Mouse (Mus musculus) liver, embryonic 13.5 days (tissue): ENCODE measurements at regions not wholly inside any gene's neighbourhood (a gene's known extent, or its start where the extent isn't known, plus 50 kb on each side); places are given as distances from the start of the nearest gene placed in this dataset.

ENCODE experiments used
- ATAC-seq: fragments of 200-750 bp; cut with Nextera tagmentation; 2 replicates; pipeline ENCODE4 v1.8.0; 2017; ENCODE audit warnings: low read depth, mild to moderate bottlenecking, moderate number of reproducible peaks, moderate library complexity
- DNase-seq: peaks from one replicate; pipeline ENCODE4 v3.0.0; 2022
- H3K27ac ChIP-seq: fragments of 300-500 bp; sonication (generic); 2 replicates; pipeline ENCODE4 v1.5.1; 2015; ENCODE audit warnings: moderate library complexity, mild to moderate bottlenecking, inconsistent platforms
- H3K27me3 ChIP-seq: fragments of 300-500 bp; sonication (generic); 2 replicates; pipeline ENCODE4 v1.6.1; 2015; ENCODE audit warnings: mild to moderate bottlenecking, inconsistent platforms
- H3K36me3 ChIP-seq: fragments of 300-500 bp; sonication (generic); 2 replicates; pipeline ENCODE4 v1.6.1; 2015; ENCODE audit warnings: mild to moderate bottlenecking, inconsistent platforms
- H3K4me1 ChIP-seq: fragments of 300-500 bp; sonication (generic); replicated peaks from 2 replicates; pipeline ENCODE4 v1.6.1; 2015; ENCODE audit warnings: inconsistent platforms
- H3K4me2 ChIP-seq: fragments of 300-500 bp; sonication (generic); 2 replicates; pipeline ENCODE4 v1.6.1; 2015; ENCODE audit warnings: inconsistent platforms, mild to moderate bottlenecking, moderate library complexity
- H3K4me3 ChIP-seq: fragments of 300-500 bp; sonication (generic); replicated peaks from 2 replicates; pipeline ENCODE4 v1.5.1; 2015; ENCODE audit warnings: mild to moderate bottlenecking, inconsistent platforms
- H3K9ac ChIP-seq: fragments of 300-500 bp; sonication (generic); 2 replicates; pipeline ENCODE4 v1.6.1; 2015; ENCODE audit warnings: mild to moderate bottlenecking, inconsistent platforms
- H3K9me3 ChIP-seq: fragments of 300-500 bp; sonication (generic); replicated peaks from 2 replicates; pipeline ENCODE4 v1.6.1; 2016; ENCODE audit warnings: inconsistent platforms
- WGBS: fragments of 180-500 bp; shearing (Covaris S2); methylation state at CpG from one replicate; pipeline ENCODE4 v1.1.7; 2015; ENCODE audit not compliant: insufficient replicate concordance; 5-methylcytosine and 5-hydroxymethylcytosine counted together

- ATAC-seq (no peak), DNase-seq (no peak)
- no peaks in the 10 kb centered on the region for H3K4me1 ChIP-seq
- no peak overlapping the region for H3K4me2 ChIP-seq
- no peaks in the 10 kb centered on the region for H3K36me3 ChIP-seq
- H3K9me3 ChIP-seq: no peaks in the 10 kb centered on the region
- 69% methylated on average over 9 of the region's 9 CpGs for WGBS
- no peak overlapping the region for H3K27ac ChIP-seq
- H3K9ac ChIP-seq: no peak overlapping the region
- H3K4me3 ChIP-seq: no peak overlapping the region
- H3K27me3 ChIP-seq: no peaks in the 10 kb centered on the region
Observed at GRCm38 (mm10) chr2:159401421-159402100, 607.0 kb downstream of the Dhx35 start.

GRCm38 (mm10) chr2:159404940-159405339, 610.3 kb downstream of the Dhx35 start:
- 36% methylated on average over 1 of the region's 1 CpGs for WGBS

GRCm38 (mm10) chr2:159414599-159414998, 620.0 kb downstream of the Dhx35 start:
- Histone ChIP-seq H3K27me3 (no peaks in the 10 kb centered on the region), H3K4me3 (no peak overlapping the region), H3K36me3 (no peaks in the 10 kb centered on the region), H3K9me3 (no peaks in the 10 kb centered on the region), H3K27ac (no peak overlapping the region), H3K9ac (no peak overlapping the region), H3K4me1 (no peaks in the 10 kb centered on the region), H3K4me2 (no peak overlapping the region)
- no peak for ATAC-seq
- no peak for DNase-seq
- WGBS: 40% methylated on average over 1 of the region's 1 CpGs

More at GRCm38 (mm10) chr2:159404940-159405339, 610.3 kb downstream of the Dhx35 start:
- DNase-seq (no peak), ATAC-seq (no peak)
- H3K4me1 ChIP-seq: no peaks in the 10 kb centered on the region
- H3K27me3 ChIP-seq: no peaks in the 10 kb centered on the region
- no peak overlapping the region for H3K9ac ChIP-seq
- H3K36me3 ChIP-seq: no peaks in the 10 kb centered on the region
- no peaks in the 10 kb centered on the region for H3K9me3 ChIP-seq
- no peak overlapping the region for H3K4me3 ChIP-seq
- no peak overlapping the region for H3K27ac ChIP-seq
- no peak overlapping the region for H3K4me2 ChIP-seq

GRCm38 (mm10) chr2:159418371-159418940, 623.8 kb downstream of the Dhx35 start:
- Histone ChIP-seq H3K27me3 (no peaks in the 10 kb centered on the region), H3K4me1 (no peaks in the 10 kb centered on the region), H3K9ac (no peak overlapping the region), H3K4me2 (no peak overlapping the region), H3K27ac (no peak overlapping the region), H3K4me3 (no peak overlapping the region), H3K36me3 (no peaks in the 10 kb centered on the region), H3K9me3 (no peaks in the 10 kb centered on the region)
- no peak for ATAC-seq
- 53% methylated on average over 7 of the region's 7 CpGs for WGBS
- DNase-seq: no peak

GRCm38 (mm10) chr2:159422281-159422937, 627.8 kb downstream of the Dhx35 start:
- ATAC-seq (no peak), DNase-seq (no peak)
- Histone ChIP-seq H3K36me3 (no peaks in the 10 kb centered on the region), H3K4me3 (no peak overlapping the region), H3K4me2 (no peak overlapping the region), H3K4me1 (no peaks in the 10 kb centered on the region), H3K27me3 (no peaks in the 10 kb centered on the region), H3K9ac (no peak overlapping the region), H3K27ac (no peak overlapping the region), H3K9me3 (no peaks in the 10 kb centered on the region)
- 25% methylated on average over 7 of the region's 7 CpGs for WGBS

GRCm38 (mm10) chr2:159428201-159428600, 633.6 kb downstream of the Dhx35 start:
- no peak overlapping the region for H3K4me2 ChIP-seq
- H3K4me1 ChIP-seq: no peaks in the 10 kb centered on the region
- DNase-seq (no peak), ATAC-seq (no peak)
- no peaks in the 10 kb centered on the region for H3K27me3 ChIP-seq
- H3K27ac ChIP-seq: no peak overlapping the region
- 28% methylated on average over 1 of the region's 1 CpGs for WGBS
- H3K9ac ChIP-seq: no peak overlapping the region
- H3K36me3 ChIP-seq: no peaks in the 10 kb centered on the region
- H3K9me3 ChIP-seq: no peaks in the 10 kb centered on the region
- no peak overlapping the region for H3K4me3 ChIP-seq

- peaks cover 7% of the 10 kb centered on the region; the same call in 1 of the 2 replicates for H3K9me3 ChIP-seq
- no peak for ATAC-seq
- H3K4me1 ChIP-seq: no peaks in the 10 kb centered on the region
- DNase-seq: no peak
- no peak overlapping the region for H3K4me2 ChIP-seq
- no peak overlapping the region for H3K4me3 ChIP-seq
- WGBS: 62% methylated on average over 5 of the region's 5 CpGs
- H3K9ac ChIP-seq: no peak overlapping the region
- no peaks in the 10 kb centered on the region for H3K36me3 ChIP-seq
- H3K27me3 ChIP-seq: no peaks in the 10 kb centered on the region
- H3K27ac ChIP-seq: no peak overlapping the region
Observed at GRCm38 (mm10) chr2:159430577-159431329, 636.1 kb downstream of the Dhx35 start.

GRCm38 (mm10) chr2:159438961-159439360, 644.4 kb downstream of the Dhx35 start:
- no peak overlapping the region for H3K4me3 ChIP-seq
- H3K4me2 ChIP-seq: no peak overlapping the region
- ATAC-seq: no peak
- H3K27me3 ChIP-seq: no peaks in the 10 kb centered on the region
- H3K36me3 ChIP-seq: no peaks in the 10 kb centered on the region
- H3K9ac ChIP-seq: no peak overlapping the region
- H3K4me1 ChIP-seq: no peaks in the 10 kb centered on the region
- WGBS: 66% methylated on average over 6 of the region's 6 CpGs
- peaks cover 2% of the 10 kb centered on the region; the same call in 1 of the 2 replicates for H3K9me3 ChIP-seq
- no peak overlapping the region for H3K27ac ChIP-seq
- DNase-seq: no peak

- DNase-seq (no peak), ATAC-seq (no peak)
- WGBS: 40% methylated on average over 8 of the region's 8 CpGs
- Histone ChIP-seq H3K9me3 (no peaks in the 10 kb centered on the region), H3K36me3 (no peaks in the 10 kb centered on the region), H3K27ac (no peak overlapping the region), H3K4me2 (no peak overlapping the region), H3K4me1 (no peaks in the 10 kb centered on the region), H3K9ac (no peak overlapping the region), H3K27me3 (no peaks in the 10 kb centered on the region), H3K4me3 (no peak overlapping the region)
Observed at GRCm38 (mm10) chr2:159443581-159443980, 649.0 kb downstream of the Dhx35 start.

GRCm38 (mm10) chr2:159446434-159446833, 651.8 kb downstream of the Dhx35 start:
- Histone ChIP-seq H3K9me3 (no peaks in the 10 kb centered on the region), H3K4me2 (no peak overlapping the region), H3K9ac (no peak overlapping the region), H3K4me1 (no peaks in the 10 kb centered on the region), H3K36me3 (no peaks in the 10 kb centered on the region), H3K4me3 (no peak overlapping the region), H3K27ac (no peak overlapping the region), H3K27me3 (no peaks in the 10 kb centered on the region)
- 52% methylated on average over 5 of the region's 5 CpGs for WGBS
- ATAC-seq (no peak), DNase-seq (no peak)

- Histone ChIP-seq H3K27me3 (no peaks in the 10 kb centered on the region), H3K4me3 (no peak overlapping the region), H3K27ac (no peak overlapping the region), H3K4me2 (no peak overlapping the region), H3K4me1 (no peaks in the 10 kb centered on the region), H3K9me3 (no peaks in the 10 kb centered on the region), H3K36me3 (no peaks in the 10 kb centered on the region), H3K9ac (no peak overlapping the region)
- no peak for ATAC-seq
- WGBS: 55% methylated on average over 5 of the region's 5 CpGs
- no peak for DNase-seq
Observed at GRCm38 (mm10) chr2:159446886-159447285, 652.3 kb downstream of the Dhx35 start.
